10 mouse cellular contexts compared by ENCODE assay signal in the genomic region with DNA sequence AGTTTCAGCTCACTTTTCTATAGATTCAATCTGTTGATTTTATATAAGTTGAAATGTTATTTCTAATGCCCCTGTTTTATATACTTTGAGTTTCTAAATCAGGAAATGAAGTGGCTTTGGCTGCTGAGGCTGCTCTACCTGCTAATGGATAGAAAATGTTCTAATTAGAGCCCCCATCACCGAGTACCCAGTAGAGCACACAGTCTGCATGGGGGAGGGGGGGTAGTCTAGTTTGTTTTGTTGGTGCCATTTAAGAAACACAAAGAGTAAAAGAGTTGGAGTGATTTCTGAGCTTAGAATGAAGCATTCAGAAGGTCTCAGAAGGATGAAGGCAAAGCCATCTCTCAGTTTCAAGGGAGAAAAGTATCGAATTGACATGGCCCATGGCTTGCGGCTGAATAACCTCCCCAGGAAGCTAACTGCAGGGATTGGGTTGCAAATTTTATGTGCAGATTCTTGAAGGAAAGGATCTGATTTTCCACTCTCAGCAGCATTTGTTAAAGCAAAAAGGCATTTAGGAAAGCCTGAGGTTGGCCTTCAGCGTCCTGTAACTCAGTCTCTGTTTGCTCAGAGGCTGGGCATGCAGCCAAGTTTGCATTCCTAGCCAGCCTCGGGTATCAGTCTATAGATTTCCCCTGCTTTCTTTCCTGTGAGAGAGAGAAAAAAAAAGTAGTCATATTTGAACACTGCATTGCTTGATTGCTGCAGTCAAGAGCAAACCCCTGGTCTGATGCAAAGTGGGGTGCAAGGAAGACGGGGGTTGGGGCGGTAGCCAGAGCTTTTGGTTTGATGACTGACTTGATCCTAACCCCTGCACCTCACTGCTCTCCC. TPM values are rescaled to one million over a fixed set of nuclear protein-coding genes. Genes with fewer than 3 reads are reported as not detected.
DNase-seq lines count a peak whose midpoint lies in the region; ATAC-seq lines count a peak whose summit lies in the region.
"Had no signal": no experiment of that assay in that cellular context is flagged by ENCODE, and none has a peak within 500 bp of the region (broad histone marks: within the 10 kb centered on the region; RNA-seq: fewer than 3 reads in every experiment).

No protein-coding gene starts in this region.

- peak; percentile 13 for DNase-seq in gastrocnemius, adult 18-20 months (ENCODE audit: low spot score)
- DNase-seq in gastrocnemius, postnatal 25 days: no peak
- peak; percentile 74 for DNase-seq in embryonic facial prominence, embryonic 10.5 days (ENCODE audit: low spot score)
- DNase-seq in hindbrain, embryonic 11.5 days (ENCODE audit: low spot score): peak; percentile 71
- DNase-seq in thymus, postnatal 10 days (ENCODE audit: low spot score in 2 of 2): no peak
- DNase-seq in layer of hippocampus, adult 18-20 months (ENCODE audit: low spot score in 2 of 2): no peak

- H3K4me3 ChIP-seq in embryonic facial prominence, embryonic 10.5 days: peak overlapping the region; percentile 34; the same call in 1 of the 2 replicates
- H3K4me3 ChIP-seq in hindbrain, embryonic 11.5 days (ENCODE audit: low read depth, low read length): no peak overlapping the region
- H3K4me3 ChIP-seq in limb, embryonic 13.5 days: peak overlapping the region; percentile 21
- H3K4me3 ChIP-seq in midbrain, embryonic 16.5 days (ENCODE audit: low read depth, low read length): no peak overlapping the region

- no peak overlapping the region for H3K4me2 ChIP-seq in hindbrain, embryonic 11.5 days (replicated peaks; ENCODE audit: low read depth, low read length)
- peak overlapping the region; percentile 87 for H3K4me2 ChIP-seq in limb, embryonic 13.5 days (replicated peaks)
- H3K4me2 ChIP-seq in midbrain, embryonic 16.5 days (ENCODE audit: low read length): peak overlapping the region; percentile 23; the same call in 1 of the 2 replicates

- H3K27ac ChIP-seq in embryonic facial prominence, embryonic 10.5 days (replicated peaks): peak overlapping the region; percentile 89
- H3K27ac ChIP-seq in hindbrain, embryonic 11.5 days (ENCODE audit: low read depth, low read length): peak overlapping the region; percentile 75
- peak overlapping the region; percentile 99 for H3K27ac ChIP-seq in limb, embryonic 13.5 days
- peak overlapping the region; percentile 71 for H3K27ac ChIP-seq in midbrain, embryonic 16.5 days (ENCODE audit: low read length)
- H3K27ac ChIP-seq: macrophage had no signal

- no peak for ATAC-seq in hindbrain, embryonic 11.5 days (ENCODE audit: low FRiP score)
- ATAC-seq in limb, embryonic 13.5 days (ENCODE audit: low FRiP score, low read depth): peak; percentile 93
- no peak for ATAC-seq in midbrain, embryonic 16.5 days

- WGBS in embryonic facial prominence, embryonic 10.5 days: 33% methylated on average over 7 of the region's 7 CpGs
- WGBS in hindbrain, embryonic 11.5 days: 35% methylated on average over 7 of the region's 7 CpGs
- 4% methylated on average over 7 of the region's 7 CpGs for whole genome bisulfite sequencing in limb, embryonic 13.5 days
- WGBS in midbrain, embryonic 16.5 days: 25% methylated on average over 7 of the region's 7 CpGs

- no peak overlapping the region for H3K9ac ChIP-seq in hindbrain, embryonic 11.5 days (ENCODE audit: low read depth, low read length)
- H3K9ac ChIP-seq in limb, embryonic 13.5 days: peak overlapping the region; percentile 50
- 0 out of 2 replicates have a peak overlapping the region, but pooled peaks have one; percentile 31 for H3K9ac ChIP-seq in midbrain, embryonic 16.5 days (ENCODE audit: low read depth, low read length)

- H3K9me3 ChIP-seq in embryonic facial prominence, embryonic 10.5 days: peaks cover 7% of the 10 kb centered on the region; the same call in 1 of the 2 replicates
- H3K9me3 ChIP-seq in hindbrain, embryonic 11.5 days (ENCODE audit: control insufficient read depth, low read length): no peaks in the 10 kb centered on the region
- no peaks in the 10 kb centered on the region for H3K9me3 ChIP-seq in limb, embryonic 13.5 days
- H3K9me3 ChIP-seq in midbrain, embryonic 16.5 days (replicated peaks; ENCODE audit: control insufficient read depth, low read length, poor library complexity, severe bottlenecking): no peaks in the 10 kb centered on the region

- H3K4me1 ChIP-seq in embryonic facial prominence, embryonic 10.5 days: peaks cover 37% of the 10 kb centered on the region
- no peaks in the 10 kb centered on the region for H3K4me1 ChIP-seq in hindbrain, embryonic 11.5 days (replicated peaks; ENCODE audit: control insufficient read depth, insufficient read depth, low read length)
- H3K4me1 ChIP-seq in limb, embryonic 13.5 days: peaks cover 59% of the 10 kb centered on the region
- H3K4me1 ChIP-seq in midbrain, embryonic 16.5 days (ENCODE audit: control insufficient read depth, insufficient read depth, low read length): peaks cover 20% of the 10 kb centered on the region

- H3K27me3 ChIP-seq in embryonic facial prominence, embryonic 10.5 days (replicated peaks; ENCODE audit: low read depth, poor library complexity, severe bottlenecking): peaks cover 54% of the 10 kb centered on the region
- H3K27me3 ChIP-seq in hindbrain, embryonic 11.5 days (ENCODE audit: control insufficient read depth, insufficient read depth, low read length): peaks cover 2% of the 10 kb centered on the region
- peaks cover 6% of the 10 kb centered on the region; the same call in 1 of the 2 replicates for H3K27me3 ChIP-seq in limb, embryonic 13.5 days
- H3K27me3 ChIP-seq in midbrain, embryonic 16.5 days (ENCODE audit: control insufficient read depth, insufficient read depth, low read depth, low read length): peaks cover 3% of the 10 kb centered on the region; the same call in 1 of the 2 replicates

- H3K36me3 ChIP-seq in embryonic facial prominence, embryonic 10.5 days (replicated peaks): no peaks in the 10 kb centered on the region
- no peaks in the 10 kb centered on the region for H3K36me3 ChIP-seq in hindbrain, embryonic 11.5 days (ENCODE audit: control insufficient read depth, insufficient read depth, low read length)
- peaks cover 7% of the 10 kb centered on the region; the same call in 1 of the 2 replicates for H3K36me3 ChIP-seq in limb, embryonic 13.5 days
- no peaks in the 10 kb centered on the region for H3K36me3 ChIP-seq in midbrain, embryonic 16.5 days (ENCODE audit: control insufficient read depth, insufficient read depth, low read length)

RNA-seq across cellular contexts. Expression of gene P4ha3, which starts 2.6 kb away (rescaled TPM):
- under 1 TPM; 0.11 to 0.14 TPM for total RNA-seq in gastrocnemius, adult 18-20 months (2021)
- under 1 TPM; 0.61 to 0.75 TPM for total RNA-seq in gastrocnemius, postnatal 25 days (2021)
- 1.6 and 2.3 TPM in 2 replicates for polyA plus RNA-seq in embryonic facial prominence, embryonic 10.5 days (2016; fragmentation: Nextera tagmentation; extraction: Ambion mirVana)
- polyA plus RNA-seq in hindbrain, embryonic 11.5 days (2014; fragmentation: Nextera tagmentation; extraction: Ambion mirVana): 7.4 and 9.6 TPM in 2 replicates
- 17.4 TPM in 2 replicates for polyA plus RNA-seq in limb, embryonic 13.5 days (2015; fragmentation: Nextera tagmentation; extraction: Ambion mirVana)
- 6.3 and 6.9 TPM in 2 replicates for polyA plus RNA-seq in midbrain, embryonic 16.5 days (2015; fragmentation: Nextera tagmentation; extraction: Ambion mirVana)
- 1 to 10 TPM; 3.0 to 5.9 TPM for total RNA-seq in layer of hippocampus, adult 18-20 months (2021)
- total RNA-seq: CH12.LX had no signal

Comparison
In these comparisons a context has a peak if more than half of its experiments do, and no peak if none do; other contexts are left out.
1. DNase-seq: peak in gastrocnemius, adult 18-20 months (single experiment), embryonic facial prominence, embryonic 10.5 days (single experiment) and hindbrain, embryonic 11.5 days (single experiment); none in gastrocnemius, postnatal 25 days (single experiment), thymus, postnatal 10 days (0 of 2) and layer of hippocampus, adult 18-20 months (0 of 2).
2. H3K4me3 ChIP-seq: peak in embryonic facial prominence, embryonic 10.5 days (single experiment) and limb, embryonic 13.5 days (single experiment); none in hindbrain, embryonic 11.5 days (single experiment) and midbrain, embryonic 16.5 days (single experiment).
3. Peak in every context shown above with its lines, with median percentiles within 50 percentile points of each other: H3K27ac ChIP-seq.